Mouse (Mus musculus) Muller cell, postnatal 12 days (primary cell): ENCODE measurements around the gene Dnmt3l.

ENCODE experiments used
- DNase-seq: peaks from one replicate; pipeline ENCODE4 v3.0.0-alpha.2; 2015; ENCODE audit errors: inconsistent ontology term

Dnmt3l gene

DNA sequence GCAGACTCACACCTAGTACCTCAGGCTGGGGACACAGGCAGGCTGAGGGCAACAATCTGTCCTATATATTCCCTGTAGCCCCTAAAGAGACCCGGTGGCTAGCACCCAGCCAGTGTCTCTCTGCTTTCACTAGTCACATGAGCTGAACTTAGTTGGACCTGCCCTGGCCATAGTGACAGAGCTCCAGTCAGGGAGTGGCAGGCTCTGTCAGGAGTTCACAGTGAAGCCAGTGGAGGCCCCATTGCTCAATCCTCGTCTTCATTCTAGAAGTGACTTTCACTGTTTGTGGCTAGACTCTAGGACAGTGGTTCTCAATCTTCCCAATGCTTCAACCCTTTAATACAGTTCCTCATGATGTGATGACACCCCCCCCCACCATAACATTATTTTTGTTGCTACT lies 9.8 kb upstream of the Dnmt3l start:
- no peak for DNase-seq

DNA sequence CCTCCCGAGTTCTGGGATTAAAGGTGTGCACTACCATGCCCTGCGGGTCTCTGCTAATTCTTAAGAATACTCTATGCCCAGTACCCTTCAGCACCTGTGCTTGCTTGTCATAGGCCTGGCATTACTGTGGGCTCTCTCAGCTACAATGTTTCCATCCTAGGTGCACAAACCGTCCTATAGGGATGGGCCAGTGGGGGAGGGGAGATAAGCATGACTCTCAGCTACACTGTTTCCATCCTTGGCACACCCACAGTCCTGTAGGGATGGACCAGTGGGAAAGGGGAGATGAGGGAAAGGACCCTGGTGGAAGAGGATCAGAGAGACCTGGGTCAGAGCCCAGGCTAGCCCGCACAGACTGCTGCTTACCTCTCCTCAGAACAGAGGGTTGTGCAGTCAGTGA lies 4.6 kb upstream of the Dnmt3l start:
- no peak for DNase-seq

GRCm38 (mm10) chr10:78042096-78042495 lies 349 bp downstream of the Dnmt3l start:
- no peak for DNase-seq

DNA sequence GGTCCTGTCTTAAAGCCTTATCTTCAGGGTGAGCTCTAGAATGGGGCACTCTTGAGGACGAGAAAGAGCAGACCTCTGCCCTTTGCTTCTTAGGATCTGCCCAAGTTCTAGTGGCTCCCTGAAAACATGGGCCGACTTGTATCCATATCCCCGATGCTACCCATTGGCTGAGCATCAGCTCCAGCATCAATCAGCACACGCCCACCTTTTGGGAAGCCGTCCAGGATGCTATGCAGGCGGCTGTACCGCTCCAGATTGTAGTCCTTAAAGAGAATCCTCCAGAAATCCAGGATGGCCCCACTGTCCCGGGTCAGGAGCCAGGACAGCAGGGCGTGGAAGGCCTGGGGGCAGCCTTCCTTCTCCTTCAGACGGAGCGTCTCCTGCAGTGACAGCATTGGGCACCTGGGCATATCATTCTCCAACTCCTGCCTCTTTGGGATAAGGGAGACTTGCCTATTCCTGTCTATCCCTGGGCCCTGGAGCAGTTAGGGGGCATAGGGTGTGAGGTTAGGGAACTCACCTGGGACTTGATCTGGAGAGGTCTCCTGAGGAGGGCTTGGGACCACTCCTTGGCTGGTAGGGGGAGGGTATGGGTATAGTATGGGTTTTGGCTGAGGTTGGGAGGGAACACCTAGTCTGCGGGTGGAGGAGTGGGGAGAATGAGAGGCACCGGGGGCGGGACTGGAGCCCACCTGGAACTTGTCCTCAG lies 1.1 kb downstream of the Dnmt3l start:
- DNase-seq: no peak

- DNase-seq: peak; percentile 61
Observed at GRCm38 (mm10) chr10:78043406-78043836, 1.7 kb downstream of the Dnmt3l start, which contains the start of gene Aire. Gene Aire (minus strand): TSS chr10:78043610.

- no peak for DNase-seq
Observed at GRCm38 (mm10) chr10:78044531-78044930, 2.8 kb downstream of the Dnmt3l start.

GRCm38 (mm10) chr10:78046388-78046787 lies 4.6 kb downstream of the Dnmt3l start:
- DNase-seq: no peak

- no peak for DNase-seq
Observed at GRCm38 (mm10) chr10:78048061-78048730, 6.4 kb downstream of the Dnmt3l start.

DNA sequence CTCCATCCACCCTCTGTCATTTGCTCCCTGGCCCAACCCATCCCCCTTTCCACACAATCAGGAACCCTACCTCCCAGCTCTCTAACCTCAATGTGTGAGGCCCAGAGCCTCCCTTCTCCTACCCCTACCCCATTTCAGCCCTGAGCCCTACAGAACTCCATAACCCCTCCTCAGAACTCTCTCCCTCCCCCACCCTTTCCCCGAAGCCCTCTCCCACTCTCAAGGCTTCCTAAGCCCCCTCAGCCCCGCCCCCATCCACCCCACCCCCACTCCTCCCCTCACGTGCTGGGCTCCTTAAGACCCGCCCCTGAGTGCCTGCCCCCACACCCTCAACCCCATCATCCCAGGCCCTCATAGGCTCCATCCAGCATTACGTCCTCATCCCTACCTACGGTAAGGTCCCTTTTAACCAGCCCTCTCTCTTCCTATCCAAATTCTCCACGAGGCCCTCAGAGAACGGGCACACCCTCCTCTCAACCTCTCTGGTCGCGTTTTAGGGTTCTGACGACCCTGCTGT lies 7.8 kb downstream of the Dnmt3l start:
- no peak for DNase-seq

GRCm38 (mm10) chr10:78054633-78055565 lies 13.2 kb downstream of the Dnmt3l start:
- DNase-seq: no peak

DNA sequence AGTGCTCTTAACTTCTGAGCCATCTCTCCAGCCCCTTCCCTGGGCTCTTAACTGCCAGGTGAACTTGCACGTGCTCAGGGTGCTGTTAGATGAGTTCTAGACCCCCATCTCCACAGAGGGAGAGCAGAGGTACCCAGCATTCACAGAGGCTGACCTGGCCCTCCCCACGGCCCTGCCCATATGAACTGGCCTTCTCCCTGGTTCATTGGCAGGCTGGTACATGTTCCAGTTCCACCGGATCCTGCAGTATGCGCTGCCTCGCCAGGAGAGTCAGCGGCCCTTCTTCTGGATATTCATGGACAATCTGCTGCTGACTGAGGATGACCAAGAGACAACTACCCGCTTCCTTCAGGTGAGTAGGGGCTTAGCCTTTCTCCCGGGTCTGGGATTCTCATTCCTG lies 15.3 kb downstream of the Dnmt3l start:
- DNase-seq: no peak

DNA sequence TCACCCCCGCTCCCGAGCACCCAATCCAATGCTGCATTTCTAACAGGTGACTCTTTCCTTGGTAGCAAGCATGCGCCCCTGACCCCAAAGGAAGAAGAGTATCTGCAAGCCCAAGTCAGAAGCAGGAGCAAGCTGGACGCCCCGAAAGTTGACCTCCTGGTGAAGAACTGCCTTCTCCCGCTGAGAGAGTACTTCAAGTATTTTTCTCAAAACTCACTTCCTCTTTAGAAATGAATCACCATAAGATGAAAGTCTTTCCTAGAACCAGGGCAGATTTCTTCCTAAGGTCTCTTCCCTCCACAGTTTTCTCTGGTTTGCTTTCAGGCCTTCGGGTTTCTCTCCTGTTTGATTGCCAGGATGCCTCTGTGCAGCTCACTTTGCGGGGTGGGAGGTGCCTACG lies 21.4 kb downstream of the Dnmt3l start:
- no peak for DNase-seq

DNA sequence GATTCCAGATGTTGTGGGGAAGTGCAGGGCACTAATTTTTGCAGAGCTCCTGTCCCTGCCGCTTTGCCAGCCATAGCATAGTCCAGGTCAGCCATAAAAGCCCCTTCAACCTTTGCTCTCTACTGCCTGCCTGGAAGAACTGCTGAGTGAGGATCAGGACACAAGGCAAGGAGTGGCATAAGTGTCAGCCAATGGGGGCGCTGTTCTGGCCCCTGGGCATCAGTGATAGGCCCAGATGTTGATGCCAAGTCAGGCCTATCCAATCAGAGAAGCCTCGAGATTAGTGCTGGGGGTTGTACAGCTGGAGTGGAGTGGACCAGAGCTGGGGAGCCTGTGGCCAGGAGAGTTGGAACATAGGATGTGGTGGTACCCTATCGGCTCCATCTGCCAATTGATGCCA lies 25.5 kb downstream of the Dnmt3l start:
- no peak for DNase-seq

DNA sequence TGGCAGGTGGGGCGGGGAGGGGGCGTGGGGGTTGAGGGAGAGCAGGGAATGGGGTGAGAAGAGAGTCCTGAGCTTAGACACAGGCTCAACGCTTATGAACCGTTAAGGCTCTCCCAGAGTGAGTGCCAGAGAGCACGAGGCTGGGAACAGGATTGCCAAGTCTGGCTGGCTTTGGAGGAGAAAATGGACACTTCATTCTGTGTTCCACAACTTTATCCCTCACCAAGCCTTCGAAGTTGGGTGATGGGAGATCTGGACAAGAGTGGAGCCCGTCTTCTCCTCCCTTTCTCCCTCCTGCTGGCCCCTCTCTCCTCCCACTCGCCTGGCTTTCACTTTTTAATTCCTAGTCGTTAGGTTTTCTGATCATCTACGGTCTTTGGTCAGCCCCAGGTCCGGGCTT lies 26.8 kb downstream of the Dnmt3l start:
- DNase-seq: peak; percentile 7

GRCm38 (mm10) chr10:78069101-78070011 lies 27.6 kb downstream of the Dnmt3l start, which contains the start of gene Icosl:
Gene Icosl (plus strand): TSS chr10:78069302.
- peak; percentile 88 for DNase-seq

GRCm38 (mm10) chr10:78074151-78074550 lies 32.4 kb downstream of the Dnmt3l start:
- DNase-seq: peak; percentile 51

DNA sequence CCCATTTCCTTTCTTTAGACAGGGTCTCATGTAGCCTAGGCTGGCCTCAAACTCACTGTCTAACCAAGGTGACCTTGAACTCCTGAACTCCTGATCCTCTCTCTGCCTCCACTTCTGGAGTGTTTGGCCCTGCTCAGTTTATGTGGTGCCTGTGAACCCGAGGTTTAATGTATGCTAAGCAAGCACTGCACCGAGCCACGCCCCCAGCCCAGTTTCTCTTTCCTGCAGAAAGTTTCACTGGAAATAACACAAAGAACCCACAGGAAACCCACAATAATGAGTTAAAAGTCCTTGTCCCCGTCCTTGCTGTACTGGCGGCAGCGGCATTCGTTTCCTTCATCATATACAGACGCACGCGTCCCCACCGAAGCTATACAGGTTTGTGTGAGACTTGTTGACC lies 33.2 kb downstream of the Dnmt3l start:
- DNase-seq: no peak

- DNase-seq: no peak
Observed at GRCm38 (mm10) chr10:78077862-78078261, 36.1 kb downstream of the Dnmt3l start.

DNA sequence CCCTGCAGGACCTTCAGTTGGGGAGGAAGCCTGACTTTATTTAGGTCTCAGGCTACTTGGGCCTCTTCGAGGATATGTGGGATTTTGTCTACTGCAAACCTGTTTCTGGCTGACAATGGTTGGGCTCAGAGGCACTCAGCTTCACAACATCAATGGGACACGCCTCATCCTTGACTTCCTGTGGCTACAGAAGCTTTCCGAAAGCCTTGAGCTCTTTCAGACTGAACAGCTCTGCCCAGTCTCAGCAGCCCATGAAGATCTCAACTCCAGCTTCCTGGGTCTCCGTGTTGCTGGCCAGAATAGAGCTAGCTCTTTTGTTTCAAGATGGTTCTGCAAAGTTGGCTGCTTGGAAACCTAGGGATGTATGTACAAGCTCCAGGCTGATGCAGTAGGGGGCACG lies 36.5 kb downstream of the Dnmt3l start:
- DNase-seq: no peak

DNA sequence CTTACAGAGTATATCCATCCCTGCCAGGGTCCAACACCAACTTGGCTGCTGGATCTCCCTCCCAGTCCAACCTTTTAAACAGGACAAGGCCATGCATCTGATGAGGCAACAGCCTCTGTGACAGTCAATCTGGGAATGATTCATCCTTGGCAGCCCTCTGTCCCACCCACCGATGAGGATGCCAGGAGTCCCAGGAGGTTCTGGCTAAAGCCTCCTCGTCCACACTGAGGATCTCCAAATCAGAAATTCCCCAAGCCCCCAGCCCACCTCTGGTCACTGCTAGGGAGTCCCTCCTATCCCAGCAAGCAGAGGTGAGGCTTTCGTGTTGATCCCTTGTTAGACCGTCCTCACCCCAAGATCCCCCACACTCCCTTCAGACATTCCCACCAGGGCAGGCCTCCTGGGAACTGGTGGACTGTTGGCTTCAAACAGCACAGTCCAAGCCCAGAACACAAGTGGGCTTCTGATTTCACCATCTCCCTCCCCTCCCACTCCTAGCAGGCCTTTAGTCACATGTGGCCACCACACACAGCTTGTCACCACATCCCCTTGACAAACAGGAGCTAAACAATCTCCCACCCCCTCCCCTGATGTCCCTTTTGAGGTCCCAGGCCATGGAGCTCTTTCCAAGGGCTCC lies 38.3 kb downstream of the Dnmt3l start:
- peak; percentile 38 for DNase-seq
